Mouse (Mus musculus) embryonic facial prominence, embryonic 13.5 days (tissue): ENCODE data around the gene Caskin1. TPM values are rescaled to one million over a fixed set of nuclear protein-coding genes. Genes with fewer than 3 reads are reported as not detected.

Source experiments
- ATAC-seq: fragments of 200-750 bp; cut with Nextera tagmentation; 2 replicates; pipeline ENCODE4 v1.8.0; 2017; ENCODE audit warnings: low read depth; ENCODE audit not compliant: insufficient number of reproducible peaks, insufficient read depth, low FRiP score, low TSS enrichment
- H3K27ac ChIP-seq: fragments of 300-500 bp; sonication (generic); 2 replicates; pipeline ENCODE4 v1.5.1; 2015; ENCODE audit warnings: moderate library complexity, mild to moderate bottlenecking, inconsistent platforms
- H3K27me3 ChIP-seq: fragments of 300-500 bp; sonication (generic); 2 replicates; pipeline ENCODE4 v1.6.1; 2015; ENCODE audit warnings: mild to moderate bottlenecking, inconsistent platforms
- H3K36me3 ChIP-seq: fragments of 300-500 bp; sonication (generic); 2 replicates; pipeline ENCODE4 v1.6.1; 2015; ENCODE audit warnings: mild to moderate bottlenecking, inconsistent platforms
- H3K4me1 ChIP-seq: fragments of 300-500 bp; sonication (generic); 2 replicates; pipeline ENCODE4 v1.6.1; 2015; ENCODE audit warnings: inconsistent platforms
- H3K4me2 ChIP-seq: fragments of 300-500 bp; sonication (generic); 2 replicates; pipeline ENCODE4 v1.6.1; 2015; ENCODE audit warnings: moderate library complexity, mild to moderate bottlenecking, inconsistent platforms
- H3K4me3 ChIP-seq: fragments of 300-500 bp; sonication (generic); 2 replicates; pipeline ENCODE4 v1.5.1; 2015; ENCODE audit warnings: mild to moderate bottlenecking, inconsistent platforms
- H3K9ac ChIP-seq: fragments of 300-500 bp; sonication (generic); 2 replicates; pipeline ENCODE4 v1.6.1; 2015; ENCODE audit warnings: mild to moderate bottlenecking, inconsistent platforms
- H3K9me3 ChIP-seq: fragments of 300-500 bp; sonication (generic); 2 replicates; pipeline ENCODE4 v1.6.1; 2016; ENCODE audit warnings: inconsistent platforms
- WGBS: fragments of 180-500 bp; shearing (Covaris S2); methylation state at CpG from one replicate; pipeline ENCODE4 v1.1.7; 2015; ENCODE audit warnings: mixed read lengths; 5-methylcytosine and 5-hydroxymethylcytosine counted together
- polyA plus RNA-seq: library from polyadenylated mRNA; unstranded; fragments of >200 nt; fragmentation: Nextera tagmentation; extraction: Ambion mirVana; gene quantifications from 2 replicates; pipeline ENCODE4 v1.2.1, GENCODE M21; 2015

The Caskin1 gene
- polyA plus RNA-seq, 1 experiment from 2014 or later, result 3.5 TPM

DNA sequence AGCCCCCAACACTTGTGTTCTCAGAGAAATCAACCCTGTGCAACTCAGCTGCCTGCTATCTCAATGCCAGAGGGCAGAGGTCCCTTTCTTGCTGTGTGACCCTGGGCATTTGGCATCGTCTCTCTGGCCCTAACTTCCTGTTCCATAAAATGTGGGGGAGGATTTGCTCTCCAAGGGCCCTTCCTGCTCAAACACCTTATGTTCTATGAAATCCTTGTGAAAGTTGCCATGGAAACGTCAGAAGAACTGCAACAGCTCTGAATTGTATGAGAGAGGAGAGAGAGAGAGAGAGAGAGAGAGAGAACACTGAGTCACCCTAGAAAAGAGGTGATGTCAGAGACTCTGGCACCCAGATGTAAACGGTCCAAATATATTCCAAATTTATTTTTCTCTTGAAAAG, 49.1 kb downstream of the Caskin1 start:
- 44% methylated on average over 3 of the region's 3 CpGs for WGBS
- no peaks in the 10 kb centered on the region for H3K9me3 ChIP-seq
- H3K9ac ChIP-seq, result 0 out of 2 replicates have a peak overlapping the region, but pooled peaks have one; percentile 27
- H3K27me3 ChIP-seq, result no peaks in the 10 kb centered on the region
- H3K4me1 ChIP-seq, result peaks cover 13% of the 10 kb centered on the region
- no peak overlapping the region for H3K27ac ChIP-seq
- H3K4me3 ChIP-seq, result no peak overlapping the region
- no peak for ATAC-seq
- no peak overlapping the region for H3K4me2 ChIP-seq
- H3K36me3 ChIP-seq, result no peaks in the 10 kb centered on the region

DNA sequence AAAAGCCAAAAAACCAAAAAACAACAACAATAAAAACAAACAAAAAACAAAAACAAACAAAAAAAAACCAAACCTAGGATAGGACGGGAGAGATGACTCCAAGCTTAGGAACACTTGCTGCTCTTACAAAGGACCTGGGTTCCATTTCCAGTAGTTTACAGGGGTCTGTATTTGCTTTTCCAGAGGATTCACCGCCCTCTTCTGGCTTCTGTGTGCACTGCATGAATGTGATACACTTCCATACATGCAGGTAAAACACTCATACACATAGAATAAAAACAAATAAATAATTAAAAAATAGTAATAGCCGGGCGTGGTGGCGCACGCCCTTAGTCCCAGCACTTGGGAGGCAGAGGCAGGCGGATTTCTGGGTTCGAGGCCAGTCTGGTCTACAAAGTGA, 50.5 kb downstream of the Caskin1 start:
- H3K36me3 ChIP-seq, result no peaks in the 10 kb centered on the region
- no peak overlapping the region for H3K27ac ChIP-seq
- H3K4me1 ChIP-seq, result no peaks in the 10 kb centered on the region
- no peak for ATAC-seq
- WGBS, result 67% methylated on average over 8 of the region's 8 CpGs
- H3K9me3 ChIP-seq, result no peaks in the 10 kb centered on the region
- no peak overlapping the region for H3K9ac ChIP-seq
- no peak overlapping the region for H3K4me3 ChIP-seq
- no peak overlapping the region for H3K4me2 ChIP-seq
- H3K27me3 ChIP-seq, result no peaks in the 10 kb centered on the region

DNA sequence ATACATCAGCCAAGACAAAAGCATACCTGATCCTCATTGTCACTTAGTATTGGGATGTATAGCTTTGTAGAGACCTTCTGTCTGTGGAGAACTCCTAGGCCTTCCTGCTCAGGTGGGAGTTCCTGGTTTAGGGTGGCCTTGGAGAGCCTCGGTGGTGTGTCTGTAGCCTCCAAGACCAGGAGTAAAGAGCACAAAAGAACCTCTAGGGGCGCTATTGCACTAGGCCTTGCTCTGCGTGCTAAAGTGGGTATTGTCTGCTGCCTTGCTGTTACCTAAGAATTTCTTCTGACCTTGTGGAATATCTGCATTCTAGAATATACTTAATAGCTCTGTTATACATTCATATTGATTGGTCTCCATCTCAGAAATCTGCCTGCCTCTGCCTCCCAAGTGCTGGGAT, 52.0 kb downstream of the Caskin1 start:
- peaks cover 7% of the 10 kb centered on the region for H3K27me3 ChIP-seq
- H3K4me3 ChIP-seq, result no peak overlapping the region
- H3K4me1 ChIP-seq, result 0 out of 2 replicates have a peak, but pooled peaks cover 5% of the 10 kb centered on the region
- no peak overlapping the region for H3K9ac ChIP-seq
- no peaks in the 10 kb centered on the region for H3K9me3 ChIP-seq
- no peak for ATAC-seq
- no peak overlapping the region for H3K4me2 ChIP-seq
- no peaks in the 10 kb centered on the region for H3K36me3 ChIP-seq
- H3K27ac ChIP-seq, result no peak overlapping the region
- WGBS, result 11% methylated on average over 3 of the region's 3 CpGs

DNA sequence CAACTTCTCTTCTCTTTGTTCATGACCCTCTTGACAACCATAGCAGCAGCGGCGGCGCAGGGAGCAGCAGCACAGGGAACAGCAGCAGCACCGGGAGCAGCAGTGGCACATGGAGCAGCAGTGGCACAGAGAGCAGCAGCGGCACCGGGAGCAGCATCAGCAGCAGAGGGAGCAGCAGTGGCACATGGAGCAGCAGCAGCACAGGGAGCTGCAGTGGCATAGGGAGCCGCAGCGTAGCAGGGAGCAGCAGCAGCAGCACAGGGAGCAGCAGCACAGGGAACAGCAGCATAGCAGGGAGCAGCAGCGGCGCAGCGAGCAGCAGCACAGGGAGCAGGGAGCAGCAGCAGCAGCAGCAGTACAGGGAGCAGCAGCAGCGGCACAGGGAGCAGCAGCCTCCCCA, 56.2 kb downstream of the Caskin1 start:
- H3K36me3 ChIP-seq, result no peaks in the 10 kb centered on the region
- H3K4me1 ChIP-seq, result peaks cover 15% of the 10 kb centered on the region
- no peak for ATAC-seq
- peak overlapping the region; percentile 46; the same call in 1 of the 2 replicates for H3K9ac ChIP-seq
- peak overlapping the region; percentile 45 for H3K4me2 ChIP-seq
- H3K4me3 ChIP-seq, result peak overlapping the region; percentile 8; the same call in 1 of the 2 replicates
- no peaks in the 10 kb centered on the region for H3K9me3 ChIP-seq
- 13% methylated on average over 12 of the region's 12 CpGs for WGBS
- peaks cover 16% of the 10 kb centered on the region for H3K27me3 ChIP-seq
- H3K27ac ChIP-seq, result no peak overlapping the region

DNA sequence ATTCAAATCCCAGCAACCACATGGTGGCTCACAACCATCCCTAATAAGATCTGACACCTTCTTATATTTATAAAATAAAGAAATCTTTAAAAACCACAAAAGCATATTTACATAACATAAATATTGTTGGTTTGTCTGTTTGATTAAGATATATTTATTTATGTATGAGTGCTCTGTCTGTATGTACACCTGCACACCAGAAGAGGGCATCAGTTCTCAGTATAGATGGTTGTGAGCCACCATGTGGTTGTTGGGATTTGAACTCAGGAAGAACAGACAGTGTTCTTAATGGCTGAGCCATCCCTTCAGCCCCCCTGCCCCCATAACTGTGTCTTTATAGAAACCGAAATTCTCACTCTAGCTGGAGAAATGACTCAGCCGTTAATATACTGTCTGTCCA, 56.8 kb downstream of the Caskin1 start:
- WGBS, result 88% methylated on average over 2 of the region's 2 CpGs
- no peak overlapping the region for H3K4me3 ChIP-seq
- H3K27me3 ChIP-seq, result peaks cover 16% of the 10 kb centered on the region
- peaks cover 15% of the 10 kb centered on the region for H3K4me1 ChIP-seq
- ATAC-seq, result no peak
- no peaks in the 10 kb centered on the region for H3K36me3 ChIP-seq
- no peak overlapping the region for H3K4me2 ChIP-seq
- H3K9me3 ChIP-seq, result no peaks in the 10 kb centered on the region
- no peak overlapping the region for H3K9ac ChIP-seq
- no peak overlapping the region for H3K27ac ChIP-seq

DNA sequence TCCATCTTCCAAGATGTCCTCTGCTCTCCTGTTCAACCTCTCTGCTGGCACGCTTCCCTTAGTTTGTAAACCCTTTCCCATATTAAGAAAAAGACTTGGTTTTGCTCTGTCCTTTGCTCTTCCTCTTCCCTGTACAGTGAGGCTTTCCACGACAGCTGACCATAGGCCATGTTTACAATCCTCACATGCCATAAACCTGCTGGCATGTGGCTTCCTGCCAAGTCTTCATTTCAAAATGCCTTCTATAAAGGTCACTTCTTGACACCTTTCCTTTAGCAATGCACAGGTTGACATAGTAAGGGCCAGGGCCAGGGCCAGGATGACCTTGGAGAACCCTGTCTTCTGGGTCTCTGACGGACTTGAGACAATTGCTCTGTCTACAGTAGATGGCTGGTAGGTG, 57.8 kb downstream of the Caskin1 start:
- H3K4me2 ChIP-seq, result no peak overlapping the region
- H3K4me3 ChIP-seq, result no peak overlapping the region
- no peak overlapping the region for H3K9ac ChIP-seq
- H3K36me3 ChIP-seq, result no peaks in the 10 kb centered on the region
- peaks cover 22% of the 10 kb centered on the region for H3K4me1 ChIP-seq
- H3K27ac ChIP-seq, result no peak overlapping the region
- 88% methylated on average over 3 of the region's 3 CpGs for WGBS
- ATAC-seq, result no peak
- H3K27me3 ChIP-seq, result peaks cover 16% of the 10 kb centered on the region
- no peaks in the 10 kb centered on the region for H3K9me3 ChIP-seq

DNA sequence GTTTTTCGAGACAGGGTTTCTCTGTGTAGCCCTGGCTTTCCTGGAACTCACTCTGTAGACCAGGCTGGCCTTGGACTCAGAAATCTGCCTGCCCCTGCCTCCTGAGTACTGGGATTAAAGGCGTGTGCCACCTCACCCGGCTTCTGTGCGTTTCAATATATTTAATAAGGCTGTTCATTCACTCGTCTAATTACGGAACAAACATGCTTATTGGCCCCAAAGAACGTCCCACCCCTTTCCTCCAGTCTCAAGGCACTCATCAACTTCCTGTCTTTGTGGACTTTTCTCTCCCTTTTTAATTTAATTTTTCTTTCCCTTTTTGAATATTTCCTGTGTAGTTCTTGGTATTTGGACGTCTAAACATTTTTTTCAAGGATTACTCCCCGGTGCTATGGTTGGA, 60.0 kb downstream of the Caskin1 start:
- Histone ChIP-seq H3K4me3 (peak overlapping the region; percentile 96), H3K27ac (no peak overlapping the region; the same call in 1 of the 2 replicates), H3K9ac (peak overlapping the region; percentile 95; the same call in 1 of the 2 replicates), H3K36me3 (no peaks in the 10 kb centered on the region), H3K4me2 (peak overlapping the region; percentile 78), H3K4me1 (peaks cover 38% of the 10 kb centered on the region), H3K27me3 (peaks cover 16% of the 10 kb centered on the region), H3K9me3 (no peaks in the 10 kb centered on the region)
- ATAC-seq, result no peak
- WGBS, result 33% methylated on average over 9 of the region's 9 CpGs

DNA sequence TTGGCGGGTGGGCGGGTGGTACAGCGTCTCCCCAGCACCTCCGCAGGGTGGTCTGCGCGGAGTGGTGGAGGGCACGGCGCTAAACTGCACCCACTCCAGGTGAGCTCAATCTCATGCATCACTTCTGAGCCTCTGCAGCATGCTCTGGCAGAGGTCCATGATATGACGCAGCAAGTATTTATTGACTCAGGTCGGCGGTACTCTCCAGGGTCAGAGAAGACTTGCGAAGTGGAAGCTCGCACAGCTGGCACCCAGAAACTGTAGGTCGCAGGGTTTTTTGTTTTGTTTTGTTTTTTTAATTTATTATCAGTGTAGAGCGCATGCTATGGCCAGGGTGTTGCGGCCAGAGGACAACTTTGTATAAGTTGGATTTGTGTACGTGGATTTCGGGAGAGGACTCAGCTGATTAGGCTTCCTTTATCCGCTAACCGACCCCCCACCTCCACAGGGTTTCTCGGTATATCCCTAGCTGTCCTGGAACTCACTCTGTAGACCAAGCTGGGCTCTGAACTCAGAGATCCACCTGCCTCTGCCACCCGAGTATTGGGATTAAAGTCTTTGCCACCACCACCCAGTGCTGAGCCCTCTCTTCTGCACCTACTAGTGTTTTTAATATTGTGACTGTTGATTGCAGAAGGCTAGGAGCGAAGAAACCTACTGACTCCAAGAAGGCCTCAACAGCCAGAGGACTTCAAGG, 60.7 kb downstream of the Caskin1 start:
- peaks cover 16% of the 10 kb centered on the region for H3K27me3 ChIP-seq
- WGBS, result 3% methylated on average over 23 of the region's 23 CpGs
- ATAC-seq, result no peak; the same call in 1 of the 2 replicates
- H3K4me1 ChIP-seq, result peaks cover 38% of the 10 kb centered on the region
- H3K9me3 ChIP-seq, result no peaks in the 10 kb centered on the region
- H3K4me3 ChIP-seq, result peak overlapping the region; percentile 96
- no peaks in the 10 kb centered on the region for H3K36me3 ChIP-seq
- H3K9ac ChIP-seq, result peak overlapping the region; percentile 95
- H3K27ac ChIP-seq, result peak overlapping the region; percentile 66
- peak overlapping the region; percentile 78 for H3K4me2 ChIP-seq

DNA sequence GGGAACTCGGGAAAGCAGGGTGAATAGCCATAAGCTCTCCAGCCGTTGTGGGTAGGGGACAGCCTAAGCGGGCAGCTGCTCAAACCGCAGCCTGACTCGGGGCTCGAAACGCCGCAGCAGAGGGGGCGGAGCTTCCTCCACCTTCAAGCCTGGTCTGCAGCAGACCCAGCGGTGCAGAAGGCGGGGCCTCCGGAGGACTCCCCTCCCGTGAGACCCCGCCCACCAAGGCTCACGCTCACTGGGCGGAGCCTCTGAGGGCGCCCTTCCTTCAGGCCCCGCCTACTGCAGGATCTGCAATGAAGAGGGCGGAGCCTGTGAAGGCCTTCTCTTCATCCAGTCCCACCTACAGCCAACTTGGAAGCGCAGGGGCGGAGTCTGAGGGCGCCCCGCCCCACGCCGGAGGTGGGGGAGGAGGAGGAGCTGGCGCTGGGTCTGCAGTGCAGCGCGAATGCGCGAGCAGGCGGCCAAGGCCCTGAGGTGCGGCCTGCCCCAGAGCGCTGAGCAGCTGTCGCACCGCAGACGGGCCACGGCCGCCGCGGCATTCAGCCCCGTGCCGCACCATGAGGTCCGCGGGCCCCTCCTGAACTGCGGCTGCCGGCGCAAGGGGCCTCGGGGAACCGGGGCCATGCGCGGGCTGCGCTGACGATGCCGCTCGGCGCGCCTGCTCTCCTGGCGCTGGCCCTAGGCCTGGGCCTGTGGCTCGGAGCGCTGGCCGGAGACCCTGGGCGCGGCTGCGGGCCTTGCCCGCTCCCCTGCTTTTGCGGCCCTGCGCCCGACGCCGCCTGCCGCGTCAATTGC, 61.4 kb downstream of the Caskin1 start, which contains the start of gene Pkd1:
TSS of gene Pkd1 (plus strand) at position 217 of the 798 bp plus-strand sequence.
- H3K27me3 ChIP-seq, result peaks cover 10% of the 10 kb centered on the region
- WGBS, result 0% methylated on average over 60 of the region's 72 CpGs
- peak within 1 kb of the TSS; percentile 91 for H3K27ac ChIP-seq
- H3K9me3 ChIP-seq, result no peaks in the 10 kb centered on the region
- H3K4me3 ChIP-seq, result peak within 1 kb of the TSS; percentile 96
- H3K4me1 ChIP-seq, result peaks cover 34% of the 10 kb centered on the region
- peak within 1 kb of the TSS; percentile 95 for H3K9ac ChIP-seq
- H3K36me3 ChIP-seq, result no peaks in the 10 kb centered on the region
- peak; percentile 92 for ATAC-seq
- peak within 1 kb of the TSS; percentile 78 for H3K4me2 ChIP-seq

DNA sequence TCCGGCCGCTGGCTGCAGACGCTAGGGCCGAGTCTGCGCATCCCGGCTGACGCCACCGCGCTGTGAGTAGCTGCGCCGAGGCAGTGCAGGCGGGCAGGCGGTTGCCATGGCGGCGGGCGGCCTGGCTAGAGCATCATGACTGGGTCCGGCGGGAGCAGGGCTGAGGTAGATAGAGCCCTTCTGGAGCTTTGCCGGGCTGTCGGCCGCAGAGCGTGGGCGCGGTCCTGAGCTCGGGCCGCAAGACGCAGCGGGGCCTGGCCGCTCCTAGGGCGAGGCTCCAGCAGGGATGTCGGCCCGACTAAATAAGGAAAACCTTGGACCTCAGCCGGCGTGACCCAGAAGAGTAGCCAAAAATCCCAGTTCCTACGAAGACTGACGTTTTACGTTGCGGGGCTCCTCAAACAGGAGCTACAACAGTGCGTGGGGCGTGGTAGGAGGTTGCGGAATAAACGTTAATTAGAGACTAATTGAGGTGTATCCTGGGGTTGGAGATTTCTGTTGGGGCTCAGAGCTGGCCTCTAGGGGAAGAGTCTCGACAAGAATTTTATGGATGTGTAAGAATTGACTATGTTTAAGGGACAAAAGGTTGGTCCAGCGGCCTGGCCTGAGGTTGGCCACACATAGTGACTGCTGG, 62.1 kb downstream of the Caskin1 start:
- peaks cover 33% of the 10 kb centered on the region for H3K4me1 ChIP-seq
- under 1% methylated on average over 44 of the region's 44 CpGs for WGBS
- H3K9ac ChIP-seq, result peak overlapping the region; percentile 95
- no peaks in the 10 kb centered on the region for H3K9me3 ChIP-seq
- no peaks in the 10 kb centered on the region for H3K36me3 ChIP-seq
- peak overlapping the region; percentile 96 for H3K4me3 ChIP-seq
- H3K27ac ChIP-seq, result peak overlapping the region; percentile 91
- peak overlapping the region; percentile 78 for H3K4me2 ChIP-seq
- ATAC-seq, result peak; percentile 75
- peaks cover 9% of the 10 kb centered on the region for H3K27me3 ChIP-seq

DNA sequence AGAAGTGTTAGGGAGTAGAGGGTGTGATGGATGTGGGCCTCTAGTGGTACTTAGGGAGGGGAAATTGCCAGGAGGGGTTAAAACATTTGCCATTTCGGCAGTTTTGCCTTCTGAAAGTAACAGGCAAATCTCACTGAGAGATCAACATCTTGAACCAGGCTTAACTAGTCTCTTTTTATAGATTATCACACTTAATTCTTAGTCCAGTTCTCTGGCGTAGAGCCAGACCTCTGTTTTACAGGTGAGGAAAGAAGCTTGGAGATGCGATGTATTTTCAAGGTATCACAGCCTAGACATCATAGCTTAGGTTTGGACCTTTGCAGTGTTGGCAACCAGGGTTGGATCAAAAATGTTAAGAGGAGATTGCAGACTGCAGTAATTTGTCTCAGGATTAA, 62.6 kb downstream of the Caskin1 start:
- Histone ChIP-seq H3K36me3 (no peaks in the 10 kb centered on the region), H3K4me2 (peak overlapping the region; percentile 78), H3K4me1 (peaks cover 33% of the 10 kb centered on the region), H3K9ac (peak overlapping the region; percentile 95), H3K4me3 (peak overlapping the region; percentile 96), H3K9me3 (no peaks in the 10 kb centered on the region), H3K27ac (no peak overlapping the region), H3K27me3 (peaks cover 9% of the 10 kb centered on the region)
- no peak for ATAC-seq
- WGBS, result 51% methylated on average over 3 of the region's 3 CpGs
